Mouse (Mus musculus): Measurements from ENCODE around the gene Taf1d. TPM values are rescaled to one million over a fixed set of nuclear protein-coding genes. Genes with fewer than 3 reads are reported as not detected.
"Not testable (repeated sequence)": the region's sequence is repeated elsewhere in the genome, so short reads cannot be mapped to it uniquely, and the experiment has no call there.

Taf1d gene
- total RNA-seq, 2 experiments from 2014 or later = 26.7 to 35.0 TPM

GRCm38 (mm10) chr9:15306398-15307119, 545 bp downstream of the Taf1d start, which contains the start of gene 4931406C07Rik:
Gene 4931406C07Rik, minus strand, starts transcription at chr9:15306448.
- peak in 1 of 2 experiments; percentile 26 for DNase-seq (ENCODE audit: extremely low spot score in 1 of 2, low spot score in 1 of 2)

GRCm38 (mm10) chr9:15307257-15307656, 1.2 kb downstream of the Taf1d start:
- no peak for DNase-seq (ENCODE audit: extremely low spot score in 1 of 2, low spot score in 1 of 2)

GRCm38 (mm10) chr9:15308254-15308653, 2.2 kb downstream of the Taf1d start:
- no peak for DNase-seq (ENCODE audit: extremely low spot score in 1 of 2, low spot score in 1 of 2)

GRCm38 (mm10) chr9:15309425-15309824, 3.4 kb downstream of the Taf1d start:
- DNase-seq (ENCODE audit: extremely low spot score in 1 of 2, low spot score in 1 of 2) = no peak

- DNase-seq (ENCODE audit: extremely low spot score in 1 of 2, low spot score in 1 of 2) = no peak
These were observed 4.2 kb downstream of the Taf1d start for GRCm38 (mm10) chr9:15310179-15310578.

- DNase-seq (ENCODE audit: extremely low spot score in 1 of 2, low spot score in 1 of 2) = no peak
These were observed 6.2 kb downstream of the Taf1d start for GRCm38 (mm10) chr9:15312054-15312735.

- DNase-seq (ENCODE audit: extremely low spot score in 1 of 2, low spot score in 1 of 2) = no peak
These were observed 7.6 kb downstream of the Taf1d start for GRCm38 (mm10) chr9:15313633-15314032.

GRCm38 (mm10) chr9:15314619-15315018, 8.6 kb downstream of the Taf1d start:
- no peak for DNase-seq (ENCODE audit: extremely low spot score in 1 of 2, low spot score in 1 of 2)

- not testable (repeated sequence) for DNase-seq (ENCODE audit: extremely low spot score in 1 of 2, low spot score in 1 of 2)
These were observed 10.3 kb downstream of the Taf1d start for GRCm38 (mm10) chr9:15316296-15316695.

- no peak for DNase-seq (ENCODE audit: extremely low spot score in 1 of 2, low spot score in 1 of 2)
These were observed 11.5 kb downstream of the Taf1d start for GRCm38 (mm10) chr9:15317223-15318169.

GRCm38 (mm10) chr9:15318170-15318742, 12.2 kb downstream of the Taf1d start:
- no peak for DNase-seq (ENCODE audit: extremely low spot score in 1 of 2, low spot score in 1 of 2)

GRCm38 (mm10) chr9:15337776-15338175, 31.8 kb downstream of the Taf1d start:
- no peak for DNase-seq (ENCODE audit: extremely low spot score in 1 of 2, low spot score in 1 of 2)

GRCm38 (mm10) chr9:15349925-15350324, 43.9 kb downstream of the Taf1d start:
- DNase-seq (ENCODE audit: extremely low spot score in 1 of 2, low spot score in 1 of 2) = no peak

- DNase-seq (ENCODE audit: extremely low spot score in 1 of 2, low spot score in 1 of 2) = no peak
These were observed 51.0 kb downstream of the Taf1d start for GRCm38 (mm10) chr9:15356916-15357483.

GRCm38 (mm10) chr9:15357484-15358275, 51.7 kb downstream of the Taf1d start, which contains the start of gene Cep295:
Gene Cep295, minus strand, starts transcription at chr9:15357788.
- peak; percentile 91 to 92 for DNase-seq (ENCODE audit: extremely low spot score in 1 of 2, low spot score in 1 of 2)

- no peak for DNase-seq (ENCODE audit: extremely low spot score in 1 of 2, low spot score in 1 of 2)
These were observed 58.8 kb downstream of the Taf1d start for GRCm38 (mm10) chr9:15364843-15365242.

GRCm38 (mm10) chr9:15365856-15366255, 59.8 kb downstream of the Taf1d start:
- no peak for DNase-seq (ENCODE audit: extremely low spot score in 1 of 2, low spot score in 1 of 2)

GRCm38 (mm10) chr9:15366260-15366659, 60.2 kb downstream of the Taf1d start:
- no peak for DNase-seq (ENCODE audit: extremely low spot score in 1 of 2, low spot score in 1 of 2)
